Mouse (Mus musculus) heart, postnatal 0 days (tissue): Measurements from ENCODE around the gene Tmem267.

Experiments
- CTCF ChIP-seq: IDR thresholded peaks from 2 replicates; pipeline ENCODE4 v1.5.1; 2016; ENCODE audit warnings: antibody characterized with exemption, control low read depth, low read depth
- EP300 ChIP-seq: IDR thresholded peaks from 2 replicates; pipeline ENCODE4 v1.6.1; 2016; ENCODE audit warnings: antibody characterized with exemption, low read depth

- TF ChIP-seq CTCF (peak; percentile 47), EP300 (no peak)
Observed at GRCm38 (mm10) chr13:119640504-119640903, 152.7 kb downstream of the Tmem267 start.
